Mouse (Mus musculus) sigmoid colon, adult 10 weeks (tissue): ENCODE measurements around the gene Ncoa6. TPM values are rescaled to one million over a fixed set of nuclear protein-coding genes. Genes with fewer than 3 reads are reported as not detected.

Source experiments
- polyA plus RNA-seq: library from polyadenylated mRNA; stranded (reverse); fragments of 350-450 nt; fragmentation: Illumina TruSeq; extraction: RNeasy Lipid Tissue Mini Kit (QIAGEN cat#74804); gene quantifications from one replicate; pipeline ENCODE4 v1.2.3, GENCODE M21; 2014; ENCODE audit warnings: low read depth, low replicate concordance

Ncoa6 gene
- 74.3 TPM for polyA plus RNA-seq

DNA sequence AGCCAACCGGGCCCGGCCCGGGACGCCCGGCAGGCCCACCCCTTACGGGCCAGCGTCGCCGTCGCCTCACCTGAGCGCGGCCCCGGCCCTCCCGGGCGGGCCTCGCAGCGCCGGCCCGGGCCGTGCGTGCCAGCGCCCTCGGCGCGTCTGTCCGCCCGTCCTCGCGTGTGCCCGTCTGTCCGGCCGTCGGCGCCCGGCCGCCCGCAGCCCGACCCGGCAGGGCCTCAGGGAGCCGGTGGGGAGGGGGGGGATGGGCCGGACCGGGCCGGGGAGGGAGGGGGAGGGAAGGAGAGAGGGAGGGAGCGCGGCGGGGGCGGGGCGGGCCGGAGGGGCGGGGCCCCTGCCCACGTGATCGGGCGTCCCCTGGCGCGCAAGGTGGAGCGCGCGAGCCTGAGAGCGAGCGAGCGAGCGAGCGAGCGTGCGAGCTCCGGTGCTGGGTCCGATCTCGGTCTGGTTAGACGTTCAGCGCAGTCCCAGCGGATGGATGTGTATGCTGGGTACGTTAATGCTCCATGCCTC is at the start of gene Ncoa6:
Ncoa6 (minus strand) TSS at position 325 of the 519 bp plus-strand sequence.

DNA sequence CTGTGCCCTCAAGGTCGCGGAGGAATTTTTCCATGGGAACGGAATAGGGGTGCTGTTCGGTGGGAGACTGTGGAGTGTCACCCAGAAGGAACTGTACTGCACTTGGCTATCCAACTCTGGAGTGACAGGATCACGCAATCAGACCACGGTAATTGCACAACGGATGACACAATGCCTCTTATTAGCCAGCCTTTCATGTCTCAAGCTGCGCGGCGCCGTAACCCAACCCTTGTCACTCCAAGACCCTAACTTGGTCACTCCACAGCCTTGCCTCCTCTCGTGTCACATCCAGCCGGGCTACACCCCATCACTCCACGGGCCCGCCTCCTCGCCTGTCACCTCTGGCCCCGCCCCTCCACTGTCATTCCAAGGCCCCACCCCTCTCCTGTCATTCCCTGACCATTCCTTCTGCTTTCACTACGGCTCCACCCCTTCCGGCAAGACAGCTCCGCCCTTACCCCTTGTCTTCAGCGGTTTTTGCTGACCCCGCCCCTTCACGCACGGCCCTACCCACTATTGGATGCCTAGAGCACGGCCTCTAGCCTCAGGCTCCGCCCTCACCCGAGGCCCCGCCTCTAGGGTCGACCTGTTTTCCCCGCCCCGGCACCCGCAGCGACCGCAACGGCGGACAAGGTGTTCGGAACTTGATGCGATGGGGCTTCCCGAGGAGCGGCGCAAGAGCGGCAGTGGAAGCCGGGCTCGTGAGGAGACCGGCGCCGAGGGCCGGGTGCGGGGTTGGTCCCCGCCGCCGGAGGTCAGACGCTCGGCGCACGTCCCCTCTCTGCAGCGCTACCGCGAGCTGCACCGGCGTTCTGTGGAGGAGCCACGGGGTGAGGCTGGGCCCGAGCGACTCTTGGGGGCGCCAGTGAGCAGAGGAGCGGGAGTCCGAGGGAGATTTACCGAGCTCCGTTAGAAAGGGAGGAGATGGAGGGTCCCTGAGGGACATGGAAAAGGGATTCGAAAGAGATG is 44.0 kb upstream of the Ncoa6 start, which contains the start of the genes Acss2 and Ggt7:
Acss2 (plus strand) TSS at position 494 of the 969 bp plus-strand sequence.
Ggt7 (minus strand) TSS at position 783 of the 969 bp plus-strand sequence.

GRCm38 (mm10) chr2:155380261-155381059 is 93.2 kb downstream of the Ncoa6 start, which contains the start of gene Trp53inp2:
Gene Trp53inp2 (plus strand): TSS chr2:155381059.

DNA sequence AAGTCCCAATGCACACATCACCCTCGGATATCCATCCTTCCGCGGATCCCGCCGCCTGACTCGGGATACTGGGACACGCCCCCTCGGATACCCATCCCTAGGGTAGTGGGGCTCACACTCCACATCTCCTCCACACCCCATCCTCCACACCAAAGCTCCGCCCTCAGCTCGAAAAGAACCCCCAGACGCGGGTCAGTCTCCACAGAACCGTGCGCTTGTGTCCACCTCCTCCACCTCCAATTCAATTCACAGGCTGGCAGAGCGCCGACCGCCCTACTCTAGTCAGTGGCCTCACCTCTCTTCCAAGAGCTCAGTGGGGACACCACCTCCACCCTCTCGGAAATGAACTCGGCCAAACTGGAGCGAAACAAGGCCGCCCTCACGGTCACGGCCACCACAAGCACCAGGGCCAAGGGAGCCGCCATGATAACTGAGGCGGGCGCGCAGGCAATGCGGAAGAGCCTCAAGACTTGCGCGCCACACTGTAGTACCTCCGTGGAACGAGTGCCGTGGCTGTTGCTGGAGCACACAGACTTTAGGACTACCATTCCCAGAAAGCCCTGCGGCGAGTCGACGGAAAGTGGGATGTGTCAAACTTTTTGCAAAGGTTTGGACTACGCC is 116.6 kb downstream of the Ncoa6 start, which contains the start of gene Pigu:
Pigu (minus strand) TSS at position 460 of the 621 bp plus-strand sequence.

Other genes starting within 250 kb of the Ncoa6 start
- 217 TPM for gene Dynlrb1, start 237.4 kb downstream of the Ncoa6 start, polyA plus RNA-seq
- 0.60 TPM for gene Map1lc3a, start 197.6 kb downstream of the Ncoa6 start, polyA plus RNA-seq
- gene Pigu, start 116.5 kb downstream of the Ncoa6 start, polyA plus RNA-seq = 55.8 TPM
- 187 TPM for gene Trp53inp2, start 92.8 kb downstream of the Ncoa6 start, polyA plus RNA-seq
- gene Acss2, start 44.1 kb upstream of the Ncoa6 start, polyA plus RNA-seq = 77.9 TPM
- 0.16 TPM for gene Ggt7, start 44.3 kb upstream of the Ncoa6 start, polyA plus RNA-seq
- 13.5 TPM for gene Gss, start 118.9 kb upstream of the Ncoa6 start, polyA plus RNA-seq
- gene Myh7b, start 137.3 kb upstream of the Ncoa6 start, polyA plus RNA-seq = not detected
- 97.7 TPM for gene Trpc4ap, start 218.5 kb upstream of the Ncoa6 start, polyA plus RNA-seq